Mouse (Mus musculus) megakaryocyte, embryonic 14.5 days (primary cell): ENCODE measurements at regions not wholly inside any gene's neighbourhood (a gene's known extent, or its start where the extent isn't known, plus 50 kb on each side); places are given as distances from the start of the nearest gene placed in this dataset.

Experiments
- FLI1 ChIP-seq: IDR thresholded peaks from 2 replicates; pipeline ENCODE4 v1.6.1; 2012; ENCODE audit warnings: low read length, inconsistent platforms, mixed read lengths
- GATA1 ChIP-seq: IDR thresholded peaks from 3 replicates; pipeline ENCODE4 v1.6.1; 2012; ENCODE audit warnings: mixed read lengths, low read length, inconsistent platforms, borderline replicate concordance

GRCm38 (mm10) chr2:114295110-114295509 lies 93.8 kb upstream of the Zfp770 start:
- TF ChIP-seq GATA1 (no peak), FLI1 (no peak)
